Mouse (Mus musculus): Measurements from ENCODE around the gene Riox2. TPM values are rescaled to one million over a fixed set of nuclear protein-coding genes. Genes with fewer than 3 reads are reported as not detected.

Riox2 gene
- total RNA-seq, 4 experiments from 2014 or later, result 14.8 to 17.6 (median 15.7) TPM

GRCm38 (mm10) chr16:59517447-59518219, 46.1 kb downstream of the Riox2 start:
- DNase-seq (ENCODE audit: low spot score in 2 of 2), result no peak

GRCm38 (mm10) chr16:59521752-59522423, 50.3 kb downstream of the Riox2 start:
- DNase-seq (ENCODE audit: low spot score in 2 of 2), result no peak

- no peak for DNase-seq (ENCODE audit: low spot score in 2 of 2)
Observed at GRCm38 (mm10) chr16:59526939-59527338, 55.4 kb downstream of the Riox2 start.

- no peak for DNase-seq (ENCODE audit: low spot score in 2 of 2)
Observed at GRCm38 (mm10) chr16:59529570-59529969, 58.0 kb downstream of the Riox2 start.

- no peak for DNase-seq (ENCODE audit: low spot score in 2 of 2)
Observed at GRCm38 (mm10) chr16:59531243-59531642, 59.7 kb downstream of the Riox2 start.

GRCm38 (mm10) chr16:59532561-59532960, 61.0 kb downstream of the Riox2 start:
- no peak for DNase-seq (ENCODE audit: low spot score in 2 of 2)

- no peak for DNase-seq (ENCODE audit: low spot score in 2 of 2)
Observed at GRCm38 (mm10) chr16:59534349-59534748, 62.8 kb downstream of the Riox2 start.

- DNase-seq (ENCODE audit: low spot score in 2 of 2), result no peak
Observed at GRCm38 (mm10) chr16:59535673-59536072, 64.1 kb downstream of the Riox2 start.

- no peak for DNase-seq (ENCODE audit: low spot score in 2 of 2)
Observed at GRCm38 (mm10) chr16:59540944-59541343, 69.4 kb downstream of the Riox2 start.

GRCm38 (mm10) chr16:59541382-59541781, 69.8 kb downstream of the Riox2 start:
- DNase-seq (ENCODE audit: low spot score in 2 of 2), result no peak

Other genes with a start within 250 kb of the Riox2 start
- gene Olfr201, start 199.1 kb upstream of the Riox2 start, total RNA-seq (2022), result not detected
- gene Olfr202, start 185.0 kb upstream of the Riox2 start, total RNA-seq (2022), result not detected
- not detected for gene Olfr203, start 172.9 kb upstream of the Riox2 start, total RNA-seq (2022)
- not detected for gene Olfr204, start 153.5 kb upstream of the Riox2 start, total RNA-seq (2022)
- not detected for gene Olfr205, start 140.6 kb upstream of the Riox2 start, total RNA-seq (2022)
- not detected for gene Olfr206, start 122.5 kb upstream of the Riox2 start, total RNA-seq (2022)
- not detected for gene Olfr209, start 107.8 kb upstream of the Riox2 start, total RNA-seq (2022)
- gene Gabrr3, start 64.4 kb upstream of the Riox2 start, total RNA-seq (2022), result under 1 TPM; 0.14 to 0.21 (median 0.17) TPM
- gene Crybg3, start 129.2 kb downstream of the Riox2 start, total RNA-seq (2022), result 1 to 10 TPM; 4.2 to 6.6 (median 5.0) TPM
- gene Arl6, start 167.6 kb downstream of the Riox2 start, total RNA-seq (2022), result 10 to 100 TPM; 23.6 to 37.7 (median 29.3) TPM